Mouse (Mus musculus): Measurements from ENCODE around the gene Pbld1. TPM values are rescaled to one million over a fixed set of nuclear protein-coding genes. Genes with fewer than 3 reads are reported as not detected.
A peak's percentile ranks its signal among the peaks of the same experiment; 100 is the strongest.

Pbld1 gene
- polyA plus RNA-seq, 1 experiment from 2014 or later = 6.9 TPM

GRCm38 (mm10) chr10:63032267-63032666, 27.7 kb upstream of the Pbld1 start:
- no peak overlapping the region for H3K4me2 ChIP-seq (ENCODE audit: low read depth, low read length)
- H3K4me3 ChIP-seq (replicated peaks; ENCODE audit: low read length) = no peak overlapping the region
- no peaks in the 10 kb centered on the region for H3K36me3 ChIP-seq (ENCODE audit: control insufficient read depth, insufficient read depth, low read length)
- no peak overlapping the region for H3K27ac ChIP-seq (ENCODE audit: low read length)
- WGBS = 60% methylated on average over 3 of the region's 3 CpGs
- H3K27me3 ChIP-seq (ENCODE audit: control insufficient read depth, insufficient read depth, low read length) = no peaks in the 10 kb centered on the region
- no peak overlapping the region for H3K9ac ChIP-seq (ENCODE audit: low read length)
- no peak for ATAC-seq (ENCODE audit: insufficient read depth, low FRiP score)
- H3K9me3 ChIP-seq (replicated peaks; ENCODE audit: control insufficient read depth, low read length) = no peaks in the 10 kb centered on the region
- H3K4me1 ChIP-seq (ENCODE audit: control insufficient read depth, insufficient read depth, low read length) = no peaks in the 10 kb centered on the region

DNA sequence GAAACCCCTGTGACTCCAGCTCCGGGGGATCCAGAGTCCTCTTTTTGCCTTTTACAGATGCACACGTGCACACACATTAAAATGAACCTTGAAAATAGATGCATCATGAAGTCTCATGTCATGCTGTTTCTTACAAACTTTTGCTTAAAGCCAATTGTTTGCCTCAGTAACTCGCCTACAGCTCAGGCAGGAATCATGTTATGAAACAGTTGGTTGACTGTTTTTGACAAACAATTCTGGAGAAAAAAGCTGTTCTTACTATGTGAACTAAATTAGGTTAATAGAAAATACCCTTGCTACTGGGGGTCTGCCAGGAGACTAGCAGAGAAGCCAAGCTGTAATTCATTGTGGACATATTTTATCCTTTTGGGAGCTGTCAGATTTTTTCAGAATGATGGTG, 27.0 kb upstream of the Pbld1 start:
- no peak overlapping the region for H3K4me3 ChIP-seq (replicated peaks; ENCODE audit: low read length)
- WGBS = 70% methylated on average over 3 of the region's 3 CpGs
- no peak for ATAC-seq (ENCODE audit: insufficient read depth, low FRiP score)
- H3K27ac ChIP-seq (ENCODE audit: low read length) = no peak overlapping the region
- no peaks in the 10 kb centered on the region for H3K9me3 ChIP-seq (replicated peaks; ENCODE audit: control insufficient read depth, low read length)
- H3K27me3 ChIP-seq (ENCODE audit: control insufficient read depth, insufficient read depth, low read length) = no peaks in the 10 kb centered on the region
- H3K9ac ChIP-seq (ENCODE audit: low read length) = no peak overlapping the region
- H3K36me3 ChIP-seq (ENCODE audit: control insufficient read depth, insufficient read depth, low read length) = no peaks in the 10 kb centered on the region
- H3K4me1 ChIP-seq (ENCODE audit: control insufficient read depth, insufficient read depth, low read length) = no peaks in the 10 kb centered on the region
- no peak overlapping the region for H3K4me2 ChIP-seq (ENCODE audit: low read depth, low read length)

DNA sequence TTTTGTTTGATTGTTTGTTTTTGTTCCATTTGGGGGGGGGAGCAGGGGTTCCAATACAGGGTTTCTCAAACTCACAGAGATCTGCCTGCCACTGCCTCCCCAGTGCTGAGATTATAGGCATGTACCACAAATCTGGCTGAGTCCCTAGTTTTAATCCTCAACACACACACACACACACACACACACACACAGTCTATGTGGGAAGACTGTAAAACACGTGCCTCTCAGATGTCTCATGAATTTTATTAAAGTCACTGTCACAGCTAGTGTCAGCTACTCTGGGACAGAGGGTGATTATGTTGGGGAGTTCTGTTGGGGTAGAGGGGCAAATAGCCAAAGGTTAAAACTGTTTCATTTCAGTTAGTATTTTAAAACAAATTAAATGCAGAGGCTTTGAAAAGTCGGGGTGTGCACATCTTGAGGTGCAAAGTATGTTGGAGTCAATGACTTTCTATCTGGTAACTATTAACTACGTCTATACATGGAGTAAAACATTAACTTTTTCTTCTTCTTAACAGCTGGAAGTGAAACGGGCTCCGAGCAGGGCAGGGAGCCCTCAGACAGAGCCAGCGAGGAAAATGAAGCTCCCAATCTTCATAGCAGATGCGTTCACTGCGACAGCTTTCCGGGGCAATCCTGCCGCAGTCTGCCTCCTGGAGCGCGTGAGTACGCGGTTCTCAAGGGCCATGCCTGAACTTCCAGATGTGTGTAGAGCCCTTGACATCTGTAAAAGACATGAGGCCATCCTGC, 21.2 kb upstream of the Pbld1 start:
- Histone ChIP-seq H3K9me3 (replicated peaks; ENCODE audit: control insufficient read depth, low read length) (no peaks in the 10 kb centered on the region), H3K9ac (ENCODE audit: low read length) (no peak overlapping the region), H3K4me2 (ENCODE audit: low read depth, low read length) (peak overlapping the region; percentile 27; the same call in 1 of the 2 replicates), H3K36me3 (ENCODE audit: control insufficient read depth, insufficient read depth, low read length) (no peaks in the 10 kb centered on the region), H3K4me3 (replicated peaks; ENCODE audit: low read length) (no peak overlapping the region), H3K4me1 (ENCODE audit: control insufficient read depth, insufficient read depth, low read length) (no peaks in the 10 kb centered on the region), H3K27ac (ENCODE audit: low read length) (no peak overlapping the region), H3K27me3 (ENCODE audit: control insufficient read depth, insufficient read depth, low read length) (no peaks in the 10 kb centered on the region)
- WGBS = 59% methylated on average over 14 of the region's 14 CpGs
- 0 out of 2 replicates have a peak, but pooled peaks have one; percentile 56 for ATAC-seq (ENCODE audit: insufficient read depth, low FRiP score)

- ATAC-seq (ENCODE audit: insufficient read depth, low FRiP score) = no peak
- no peaks in the 10 kb centered on the region for H3K36me3 ChIP-seq (ENCODE audit: control insufficient read depth, insufficient read depth, low read length)
- H3K9ac ChIP-seq (ENCODE audit: low read length) = no peak overlapping the region
- no peaks in the 10 kb centered on the region for H3K9me3 ChIP-seq (replicated peaks; ENCODE audit: control insufficient read depth, low read length)
- H3K27ac ChIP-seq (ENCODE audit: low read length) = no peak overlapping the region
- H3K4me2 ChIP-seq (ENCODE audit: low read depth, low read length) = no peak overlapping the region
- H3K4me1 ChIP-seq (ENCODE audit: control insufficient read depth, insufficient read depth, low read length) = no peaks in the 10 kb centered on the region
- no peaks in the 10 kb centered on the region for H3K27me3 ChIP-seq (ENCODE audit: control insufficient read depth, insufficient read depth, low read length)
- H3K4me3 ChIP-seq (replicated peaks; ENCODE audit: low read length) = no peak overlapping the region
- 74% methylated on average over 5 of the region's 5 CpGs for WGBS
Measured at GRCm38 (mm10) chr10:63039867-63040628, 19.9 kb upstream of the Pbld1 start.

DNA sequence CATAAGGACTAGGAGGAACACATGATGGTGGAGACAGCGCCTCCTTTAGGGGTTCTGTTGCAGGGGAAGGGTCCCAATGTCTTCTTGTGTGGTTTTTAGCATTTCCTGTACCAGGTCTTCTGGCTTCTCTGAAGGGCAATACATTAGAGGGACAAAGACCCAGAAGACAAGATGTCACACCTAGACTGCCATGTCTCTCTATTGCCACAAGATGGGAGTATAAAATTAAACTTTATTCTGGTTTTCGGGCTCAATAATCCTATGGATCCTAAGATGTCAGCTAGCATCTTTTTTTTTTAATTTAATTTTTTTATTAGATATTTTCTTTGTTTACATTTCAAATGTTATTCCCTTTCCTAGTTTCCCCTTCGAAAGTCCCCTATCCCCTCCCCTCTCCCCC, 16.8 kb upstream of the Pbld1 start:
- Histone ChIP-seq H3K4me3 (replicated peaks; ENCODE audit: low read length) (no peak overlapping the region), H3K4me1 (ENCODE audit: control insufficient read depth, insufficient read depth, low read length) (no peaks in the 10 kb centered on the region), H3K27me3 (ENCODE audit: control insufficient read depth, insufficient read depth, low read length) (no peaks in the 10 kb centered on the region), H3K4me2 (ENCODE audit: low read depth, low read length) (no peak overlapping the region), H3K9ac (ENCODE audit: low read length) (no peak overlapping the region), H3K27ac (ENCODE audit: low read length) (no peak overlapping the region), H3K9me3 (replicated peaks; ENCODE audit: control insufficient read depth, low read length) (no peaks in the 10 kb centered on the region), H3K36me3 (ENCODE audit: control insufficient read depth, insufficient read depth, low read length) (no peaks in the 10 kb centered on the region)
- 58% methylated on average over 3 of the region's 3 CpGs for WGBS
- no peak for ATAC-seq (ENCODE audit: insufficient read depth, low FRiP score)

- no peak overlapping the region for H3K27ac ChIP-seq (ENCODE audit: low read length)
- 88% methylated on average over 8 of the region's 8 CpGs for WGBS
- H3K9ac ChIP-seq (ENCODE audit: low read length) = no peak overlapping the region
- no peak for ATAC-seq (ENCODE audit: insufficient read depth, low FRiP score)
- no peaks in the 10 kb centered on the region for H3K4me1 ChIP-seq (ENCODE audit: control insufficient read depth, insufficient read depth, low read length)
- no peaks in the 10 kb centered on the region for H3K9me3 ChIP-seq (replicated peaks; ENCODE audit: control insufficient read depth, low read length)
- no peak overlapping the region for H3K4me3 ChIP-seq (replicated peaks; ENCODE audit: low read length)
- no peak overlapping the region for H3K4me2 ChIP-seq (ENCODE audit: low read depth, low read length)
- no peaks in the 10 kb centered on the region for H3K27me3 ChIP-seq (ENCODE audit: control insufficient read depth, insufficient read depth, low read length)
- H3K36me3 ChIP-seq (ENCODE audit: control insufficient read depth, insufficient read depth, low read length) = no peaks in the 10 kb centered on the region
Measured at GRCm38 (mm10) chr10:63047751-63048150, 12.2 kb upstream of the Pbld1 start.

GRCm38 (mm10) chr10:63049106-63049505, 10.9 kb upstream of the Pbld1 start:
- H3K27ac ChIP-seq (ENCODE audit: low read length) = no peak overlapping the region
- H3K4me3 ChIP-seq (replicated peaks; ENCODE audit: low read length) = no peak overlapping the region
- H3K9ac ChIP-seq (ENCODE audit: low read length) = no peak overlapping the region
- no peak overlapping the region for H3K4me2 ChIP-seq (ENCODE audit: low read depth, low read length)
- no peaks in the 10 kb centered on the region for H3K36me3 ChIP-seq (ENCODE audit: control insufficient read depth, insufficient read depth, low read length)
- no peaks in the 10 kb centered on the region for H3K9me3 ChIP-seq (replicated peaks; ENCODE audit: control insufficient read depth, low read length)
- no peaks in the 10 kb centered on the region for H3K4me1 ChIP-seq (ENCODE audit: control insufficient read depth, insufficient read depth, low read length)
- WGBS = 70% methylated on average over 2 of the region's 2 CpGs
- no peaks in the 10 kb centered on the region for H3K27me3 ChIP-seq (ENCODE audit: control insufficient read depth, insufficient read depth, low read length)
- ATAC-seq (ENCODE audit: insufficient read depth, low FRiP score) = no peak

- no peaks in the 10 kb centered on the region for H3K9me3 ChIP-seq (replicated peaks; ENCODE audit: control insufficient read depth, low read length)
- WGBS = 75% methylated on average over 7 of the region's 7 CpGs
- no peaks in the 10 kb centered on the region for H3K4me1 ChIP-seq (ENCODE audit: control insufficient read depth, insufficient read depth, low read length)
- no peak overlapping the region for H3K27ac ChIP-seq (ENCODE audit: low read length)
- no peak overlapping the region for H3K9ac ChIP-seq (ENCODE audit: low read length)
- H3K4me2 ChIP-seq (ENCODE audit: low read depth, low read length) = no peak overlapping the region
- no peak overlapping the region for H3K4me3 ChIP-seq (replicated peaks; ENCODE audit: low read length)
- no peaks in the 10 kb centered on the region for H3K36me3 ChIP-seq (ENCODE audit: control insufficient read depth, insufficient read depth, low read length)
- no peak for ATAC-seq (ENCODE audit: insufficient read depth, low FRiP score)
- H3K27me3 ChIP-seq (ENCODE audit: control insufficient read depth, insufficient read depth, low read length) = no peaks in the 10 kb centered on the region
Measured at GRCm38 (mm10) chr10:63051267-63051666, 8.7 kb upstream of the Pbld1 start.

DNA sequence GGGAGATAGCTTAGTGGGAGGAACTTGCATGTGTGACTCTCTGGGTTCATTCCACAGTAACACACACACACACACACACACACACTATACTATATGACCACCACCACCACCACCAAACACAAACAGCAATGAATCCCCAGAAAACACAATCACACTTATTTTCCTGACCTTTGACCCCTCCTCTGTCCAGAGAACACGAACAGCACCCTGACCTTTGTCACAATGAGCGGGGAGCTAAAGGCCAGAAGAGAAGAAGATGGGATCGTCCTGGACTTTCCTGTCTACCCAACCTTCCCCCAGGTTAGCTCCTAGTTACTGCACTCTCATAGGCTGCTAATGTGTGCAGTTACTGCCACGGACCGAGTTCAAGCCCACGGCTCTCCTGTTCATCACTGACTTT, 8.0 kb upstream of the Pbld1 start:
- no peak for ATAC-seq (ENCODE audit: insufficient read depth, low FRiP score)
- Histone ChIP-seq H3K4me3 (replicated peaks; ENCODE audit: low read length) (no peak overlapping the region), H3K36me3 (ENCODE audit: control insufficient read depth, insufficient read depth, low read length) (no peaks in the 10 kb centered on the region), H3K4me1 (ENCODE audit: control insufficient read depth, insufficient read depth, low read length) (no peaks in the 10 kb centered on the region), H3K9me3 (replicated peaks; ENCODE audit: control insufficient read depth, low read length) (no peaks in the 10 kb centered on the region), H3K4me2 (ENCODE audit: low read depth, low read length) (no peak overlapping the region), H3K27me3 (ENCODE audit: control insufficient read depth, insufficient read depth, low read length) (no peaks in the 10 kb centered on the region), H3K9ac (ENCODE audit: low read length) (no peak overlapping the region), H3K27ac (ENCODE audit: low read length) (no peak overlapping the region)
- 83% methylated on average over 6 of the region's 6 CpGs for WGBS
